Mouse (Mus musculus) embryonic fibroblast, embryonic 13.5 days (primary cell): ENCODE results near the gene Dytn.

Experiments used
- CTCF ChIP-seq: IDR thresholded peaks from 2 replicates; pipeline ENCODE4 v1.5.1; 2011; ENCODE audit warnings: mild to moderate bottlenecking, control low read depth, low read length, moderate library complexity, borderline replicate concordance; ENCODE audit not compliant: insufficient read depth
- POLR2A ChIP-seq: IDR thresholded peaks from 2 replicates; pipeline ENCODE4 v1.6.1; 2011; ENCODE audit warnings: low read depth, mild to moderate bottlenecking, control low read depth, low read length, moderate library complexity

DNA sequence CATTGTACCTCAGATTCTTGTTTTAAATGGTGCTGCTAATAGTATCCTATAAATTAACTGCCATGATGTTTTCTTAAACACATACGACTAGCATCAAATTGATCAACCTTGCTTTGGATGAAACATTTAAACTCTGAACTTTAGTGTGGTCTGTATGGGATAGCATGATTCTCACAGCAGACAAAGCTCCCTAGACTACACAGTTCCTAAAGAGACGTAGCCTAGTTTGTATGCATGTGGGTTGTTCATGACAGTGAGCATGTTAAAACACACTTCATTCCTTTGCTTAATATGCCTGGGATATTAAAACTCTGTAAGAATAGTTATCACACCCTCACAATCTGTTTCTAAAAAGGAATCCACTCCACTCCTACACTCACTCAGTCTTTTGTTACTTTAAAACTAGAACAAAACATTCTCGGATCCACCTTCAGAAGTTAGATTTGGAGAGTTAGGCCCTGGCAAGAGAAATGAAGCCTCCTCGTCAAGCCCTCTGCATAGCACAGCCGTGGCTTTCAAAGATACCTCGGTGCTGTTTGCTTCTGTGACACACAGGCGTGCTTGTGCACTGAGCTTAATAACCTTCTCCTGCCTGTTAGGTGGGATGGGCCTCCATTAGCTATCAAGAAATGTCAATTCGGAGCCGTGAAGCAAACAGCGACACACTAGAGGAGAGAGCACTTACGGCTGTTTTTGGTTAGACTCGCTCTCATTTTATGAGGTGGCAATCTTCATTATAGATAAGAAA, 112.7 kb downstream of the Dytn start:
- TF ChIP-seq CTCF (no peak), POLR2A (no peak)
